Mouse (Mus musculus) megakaryocyte-erythroid progenitor cell, adult 5 weeks (primary cell): ENCODE results near the gene Rhox4c. TPM values are rescaled to one million over a fixed set of nuclear protein-coding genes. Genes with fewer than 3 reads are reported as not detected.

ENCODE experiments used
- polyA plus RNA-seq: library from polyadenylated mRNA; stranded (reverse); fragments of >175 nt; gene quantifications from 2 replicates; pipeline ENCODE4 v1.2.3, GENCODE M21; 2012

Gene Rhox4c
- not detected in 2 replicates for polyA plus RNA-seq

DNA sequence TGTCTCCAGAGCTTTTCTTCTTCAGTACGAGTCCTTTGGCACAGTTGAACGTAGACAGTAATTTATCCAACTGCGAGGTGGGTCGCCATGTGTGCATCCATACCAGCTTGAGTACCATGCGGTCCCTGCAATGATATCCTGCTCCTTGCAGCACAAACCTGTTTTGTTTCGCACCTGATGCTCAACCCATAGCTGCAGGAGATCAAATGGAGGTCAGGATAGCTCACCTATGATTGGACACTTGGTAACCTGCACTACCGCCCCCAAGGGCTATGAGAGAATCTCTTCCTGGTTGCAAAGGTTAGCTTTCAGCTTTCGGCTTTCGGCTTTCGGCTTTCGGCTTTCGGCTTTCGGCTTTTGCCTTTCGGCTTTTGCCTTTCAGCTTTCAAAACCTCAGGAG lies at the start of gene Rhox4c:
Gene Rhox4c (plus strand): TSS at position 301 of the 400 bp plus-strand sequence.

DNA sequence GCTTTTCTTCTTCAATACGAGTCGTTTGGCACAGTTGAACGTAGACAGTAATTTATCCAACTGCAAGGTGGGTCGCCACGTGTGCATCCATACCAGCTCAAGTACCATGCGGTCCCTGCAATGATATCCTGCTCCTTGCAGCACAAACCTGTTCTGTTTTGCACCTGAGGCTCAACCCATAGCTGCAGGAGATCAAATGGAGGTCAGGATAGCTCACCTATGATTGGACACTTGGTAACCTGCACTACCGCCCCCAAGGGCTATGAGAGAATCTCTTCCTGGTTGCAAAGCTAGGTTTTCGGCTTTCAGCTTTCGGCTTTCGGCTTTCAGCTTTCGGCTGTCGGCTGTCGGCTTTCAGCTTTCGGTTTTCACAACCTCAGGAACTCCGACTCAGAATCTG lies 47.9 kb upstream of the Rhox4c start, which contains the start of gene Rhox4b:
Gene Rhox4b (plus strand): TSS at position 301 of the 400 bp plus-strand sequence.

DNA sequence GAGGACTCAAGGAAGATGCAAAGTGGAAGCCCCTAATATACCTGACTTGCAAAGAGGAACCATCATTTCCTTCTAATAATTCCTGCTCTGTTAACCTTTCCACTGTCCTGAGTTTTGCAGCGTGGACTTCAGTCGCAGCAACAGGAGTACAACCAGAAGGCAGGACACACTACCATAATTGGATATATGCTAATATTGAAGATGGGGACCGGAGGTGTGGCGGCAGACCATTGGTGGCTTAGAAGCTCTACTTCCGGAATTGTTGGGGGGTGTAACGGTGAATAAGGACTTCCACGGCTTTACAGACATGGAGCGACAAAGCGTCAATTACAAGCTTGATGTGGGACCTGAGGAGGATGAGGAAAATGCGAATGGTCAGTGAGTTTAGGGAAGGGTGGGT lies 26.8 kb upstream of the Rhox4c start, which contains the start of gene Rhox2c:
Gene Rhox2c (plus strand): TSS at position 301 of the 400 bp plus-strand sequence.

DNA sequence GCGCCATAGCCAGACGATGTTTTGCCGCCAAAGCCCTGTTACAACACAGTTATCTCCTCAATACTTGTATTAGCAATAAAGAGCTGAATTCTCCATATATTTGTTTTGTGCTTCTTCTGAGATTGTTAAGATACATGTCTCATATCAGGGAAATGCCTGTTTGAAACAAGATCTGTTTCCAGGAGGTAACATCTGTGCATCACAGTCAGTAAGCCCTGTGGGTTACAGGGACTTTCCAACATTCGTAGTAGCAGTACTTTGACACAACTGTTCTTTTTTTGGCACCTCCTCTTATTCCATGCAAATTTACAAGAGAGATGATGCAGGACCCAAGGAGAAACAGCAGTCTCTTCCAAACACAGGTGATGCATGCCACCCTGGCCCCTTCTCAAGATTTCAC lies 21.9 kb upstream of the Rhox4c start, which contains the start of gene Rhox3c:
Gene Rhox3c (plus strand): TSS at position 301 of the 400 bp plus-strand sequence.

DNA sequence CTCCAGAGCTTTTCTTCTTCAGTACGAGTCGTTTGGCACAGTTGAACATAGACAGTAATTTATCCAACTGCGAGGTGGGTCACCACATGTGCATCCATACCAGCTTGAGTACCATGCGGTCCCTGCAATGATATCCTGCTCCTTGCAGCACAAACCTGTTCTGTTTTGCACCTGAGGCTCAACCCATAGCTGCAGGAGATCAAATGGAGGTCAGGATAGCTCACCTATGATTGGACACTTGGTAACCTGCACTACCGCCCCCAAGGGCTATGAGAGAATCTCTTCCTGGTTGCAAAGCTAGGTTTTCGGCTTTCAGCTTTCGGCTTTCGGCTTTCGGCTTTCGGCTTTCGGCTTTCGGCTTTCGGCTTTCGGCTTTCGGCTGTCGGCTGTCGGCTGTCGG lies 33.9 kb downstream of the Rhox4c start, which contains the start of gene Rhox4d:
Gene Rhox4d (plus strand): TSS at position 301 of the 400 bp plus-strand sequence.

DNA sequence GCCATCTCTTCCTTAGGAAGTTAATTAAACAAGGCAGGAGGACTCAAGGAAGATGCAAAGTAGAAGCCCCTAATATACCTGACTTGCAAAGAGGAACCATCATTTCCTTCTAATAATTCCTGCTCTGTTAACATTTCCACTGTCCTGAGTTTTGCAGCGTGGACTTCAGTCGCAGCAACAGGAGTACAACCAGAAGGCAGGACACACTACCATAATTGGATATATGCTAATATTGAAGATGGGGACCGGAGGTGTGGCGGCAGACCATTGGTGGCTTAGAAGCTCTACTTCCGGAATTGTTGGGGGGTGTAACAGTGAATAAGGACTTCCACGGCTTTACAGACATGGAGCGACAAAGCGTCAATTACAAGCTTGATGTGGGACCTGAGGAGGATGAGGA lies 50.0 kb downstream of the Rhox4c start, which contains the start of gene Rhox2e:
Gene Rhox2e (plus strand): TSS at position 301 of the 400 bp plus-strand sequence.

Other genes with a start within 250 kb of the Rhox4c start
- gene Rhox2a, start 235.4 kb upstream of the Rhox4c start, polyA plus RNA-seq = not detected in 2 replicates
- not detected in 2 replicates for gene Rhox3a, start 230.4 kb upstream of the Rhox4c start, polyA plus RNA-seq
- not detected in 2 replicates for gene Rhox4a, start 215.0 kb upstream of the Rhox4c start, polyA plus RNA-seq
- not detected in 2 replicates for gene Rhox3a2, start 100.3 kb upstream of the Rhox4c start, polyA plus RNA-seq
- not detected in 2 replicates for gene Rhox4a2, start 89.5 kb upstream of the Rhox4c start, polyA plus RNA-seq
- not detected in 2 replicates for gene Rhox2b, start 68.3 kb upstream of the Rhox4c start, polyA plus RNA-seq
- gene Rhox4b, start 47.8 kb upstream of the Rhox4c start, polyA plus RNA-seq = not detected in 2 replicates
- not detected in 2 replicates for gene Rhox2c, start 26.7 kb upstream of the Rhox4c start, polyA plus RNA-seq
- gene Rhox3c, start 21.8 kb upstream of the Rhox4c start, polyA plus RNA-seq = not detected in 2 replicates
- not detected in 2 replicates for gene Rhox2d, start 13.1 kb downstream of the Rhox4c start, polyA plus RNA-seq
- gene Rhox4d, start 34.0 kb downstream of the Rhox4c start, polyA plus RNA-seq = not detected in 2 replicates
- not detected in 2 replicates for gene Rhox2e, start 50.1 kb downstream of the Rhox4c start, polyA plus RNA-seq
- not detected in 2 replicates for gene Rhox3e, start 61.7 kb downstream of the Rhox4c start, polyA plus RNA-seq
- gene Rhox4e, start 77.1 kb downstream of the Rhox4c start, polyA plus RNA-seq = not detected in 2 replicates
- gene Rhox2f, start 91.1 kb downstream of the Rhox4c start, polyA plus RNA-seq = not detected in 2 replicates
- not detected in 2 replicates for gene Rhox3f, start 100.7 kb downstream of the Rhox4c start, polyA plus RNA-seq
- gene Rhox4f, start 127.4 kb downstream of the Rhox4c start, polyA plus RNA-seq = not detected in 2 replicates
- not detected in 2 replicates for gene Rhox3g, start 148.3 kb downstream of the Rhox4c start, polyA plus RNA-seq
- gene Rhox2g, start 163.1 kb downstream of the Rhox4c start, polyA plus RNA-seq = not detected in 2 replicates
- not detected in 2 replicates for gene Rhox4g, start 171.0 kb downstream of the Rhox4c start, polyA plus RNA-seq
- not detected in 2 replicates for gene Rhox3h, start 188.4 kb downstream of the Rhox4c start, polyA plus RNA-seq
- not detected in 2 replicates for gene Rhox2h, start 192.9 kb downstream of the Rhox4c start, polyA plus RNA-seq